Mouse (Mus musculus): ENCODE results near the gene Gpx7.
"Not testable (repeated sequence)": the region's sequence is repeated elsewhere in the genome, so short reads cannot be mapped to it uniquely, and the experiment has no call there.

Gene Gpx7

DNA sequence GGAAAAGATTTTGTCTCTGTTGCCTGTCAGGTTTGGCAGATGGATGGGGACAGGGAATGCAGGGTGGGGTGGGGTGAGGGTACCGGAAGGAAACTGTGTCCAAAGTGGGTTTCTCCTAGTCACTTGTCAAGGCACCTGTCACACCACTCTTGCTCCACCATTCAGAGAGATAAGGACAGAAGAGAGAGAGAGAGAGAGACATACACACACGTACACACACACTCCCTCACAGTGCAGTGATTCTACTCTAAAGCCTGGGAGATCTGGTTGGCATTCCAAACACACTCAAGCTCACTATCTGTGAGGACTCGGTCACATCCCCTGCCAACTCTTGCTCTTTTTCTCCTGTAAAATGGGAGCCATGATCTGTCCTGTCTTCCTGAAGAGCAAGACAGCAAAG is 34.6 kb downstream of the Gpx7 start:
- no peak for DNase-seq (ENCODE audit: low read depth, low spot score)
- H3K27me3 ChIP-seq (ENCODE audit: control insufficient read depth, insufficient read depth, low read length, poor library complexity, severe bottlenecking) = no peaks in the 10 kb centered on the region
- no peaks in the 10 kb centered on the region for H3K36me3 ChIP-seq (ENCODE audit: control insufficient read depth, insufficient read depth, low read length, poor library complexity, severe bottlenecking)

DNA sequence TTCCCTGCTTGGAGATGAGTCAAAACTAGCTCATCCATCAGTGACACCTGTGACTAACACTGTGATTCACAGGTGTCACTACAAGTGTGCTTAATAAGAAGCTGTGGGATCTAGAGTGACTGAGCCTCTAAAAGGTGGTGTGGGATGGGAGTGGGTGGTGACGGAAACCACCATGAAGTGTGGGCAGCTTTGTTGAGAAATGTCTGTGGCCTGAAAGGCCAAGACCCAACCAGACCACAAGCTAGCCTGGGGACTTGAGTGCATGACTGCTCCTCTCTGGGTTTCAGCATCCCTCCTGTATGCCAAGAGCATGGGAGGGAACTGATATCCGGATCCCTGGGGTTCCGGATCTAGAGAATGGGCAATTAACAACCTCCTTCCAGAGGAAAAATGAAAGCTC is 35.3 kb downstream of the Gpx7 start:
- Histone ChIP-seq H3K27me3 (ENCODE audit: control insufficient read depth, insufficient read depth, low read length, poor library complexity, severe bottlenecking) (no peaks in the 10 kb centered on the region), H3K36me3 (ENCODE audit: control insufficient read depth, insufficient read depth, low read length, poor library complexity, severe bottlenecking) (no peaks in the 10 kb centered on the region)
- DNase-seq (ENCODE audit: low read depth, low spot score) = no peak

DNA sequence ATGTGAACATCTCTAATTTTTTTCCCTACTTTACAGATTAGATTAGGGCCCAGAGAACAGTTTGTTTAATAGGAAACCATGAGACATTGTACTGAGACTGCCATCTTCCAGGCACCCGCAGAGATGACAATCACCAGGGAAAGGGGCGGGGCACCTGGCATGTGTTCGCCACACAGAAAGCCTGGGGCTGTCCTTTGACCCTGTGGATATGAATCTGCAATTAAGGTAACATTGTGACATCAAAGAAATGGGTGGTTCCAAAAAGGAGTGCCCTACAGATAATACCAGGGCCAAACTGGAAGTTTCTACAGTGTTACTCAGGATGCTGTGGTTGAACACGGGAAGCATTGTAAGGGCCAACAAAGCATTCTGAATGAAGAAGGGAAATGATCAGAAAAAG is 36.4 kb downstream of the Gpx7 start:
- DNase-seq (ENCODE audit: low read depth, low spot score) = no peak
- Histone ChIP-seq H3K36me3 (ENCODE audit: control insufficient read depth, insufficient read depth, low read length, poor library complexity, severe bottlenecking) (no peaks in the 10 kb centered on the region), H3K27me3 (ENCODE audit: control insufficient read depth, insufficient read depth, low read length, poor library complexity, severe bottlenecking) (no peaks in the 10 kb centered on the region)

DNA sequence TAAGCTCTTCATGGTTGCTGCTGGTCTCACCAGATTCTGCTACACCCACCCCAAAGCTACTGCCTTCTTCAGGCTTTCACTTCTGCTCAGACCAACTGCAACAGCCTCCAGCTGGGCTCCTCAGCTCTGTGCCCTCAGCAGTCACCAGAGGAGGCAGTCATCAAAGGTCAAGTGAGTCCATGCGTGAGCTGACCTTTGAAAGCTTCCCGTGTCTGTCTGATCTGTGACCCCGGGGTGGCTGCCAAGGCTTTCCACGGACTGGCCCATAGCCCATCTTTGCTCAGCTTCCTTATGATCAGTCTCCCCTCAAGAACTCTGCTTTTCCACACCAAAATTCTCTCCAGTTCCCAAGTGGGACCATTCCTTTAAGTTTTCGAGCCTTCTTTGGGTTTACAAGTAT is 37.5 kb downstream of the Gpx7 start:
- Histone ChIP-seq H3K36me3 (ENCODE audit: control insufficient read depth, insufficient read depth, low read length, poor library complexity, severe bottlenecking) (no peaks in the 10 kb centered on the region), H3K27me3 (ENCODE audit: control insufficient read depth, insufficient read depth, low read length, poor library complexity, severe bottlenecking) (no peaks in the 10 kb centered on the region)
- peak; percentile 39 for DNase-seq (ENCODE audit: low read depth, low spot score)

DNA sequence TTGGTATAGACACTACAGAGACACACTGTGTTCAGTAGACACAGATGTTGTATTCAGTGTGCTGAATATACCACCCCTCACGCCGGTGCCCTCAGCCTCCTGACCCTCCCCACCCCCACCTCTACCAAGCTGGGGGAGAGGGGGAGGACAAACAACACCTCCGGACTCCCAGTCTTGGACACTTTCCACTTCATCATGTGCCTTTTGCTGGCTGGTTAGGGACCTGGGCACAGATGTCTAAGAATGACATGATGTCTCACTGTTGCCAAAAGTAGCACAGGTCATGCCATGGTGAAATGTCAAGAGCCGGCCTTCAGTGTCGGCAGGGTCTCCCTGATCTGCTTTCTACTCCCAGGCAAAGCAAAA is 42.7 kb downstream of the Gpx7 start:
- no peak for DNase-seq (ENCODE audit: low read depth, low spot score)
- H3K36me3 ChIP-seq (ENCODE audit: control insufficient read depth, insufficient read depth, low read length, poor library complexity, severe bottlenecking) = no peaks in the 10 kb centered on the region
- no peaks in the 10 kb centered on the region for H3K27me3 ChIP-seq (ENCODE audit: control insufficient read depth, insufficient read depth, low read length, poor library complexity, severe bottlenecking)

DNA sequence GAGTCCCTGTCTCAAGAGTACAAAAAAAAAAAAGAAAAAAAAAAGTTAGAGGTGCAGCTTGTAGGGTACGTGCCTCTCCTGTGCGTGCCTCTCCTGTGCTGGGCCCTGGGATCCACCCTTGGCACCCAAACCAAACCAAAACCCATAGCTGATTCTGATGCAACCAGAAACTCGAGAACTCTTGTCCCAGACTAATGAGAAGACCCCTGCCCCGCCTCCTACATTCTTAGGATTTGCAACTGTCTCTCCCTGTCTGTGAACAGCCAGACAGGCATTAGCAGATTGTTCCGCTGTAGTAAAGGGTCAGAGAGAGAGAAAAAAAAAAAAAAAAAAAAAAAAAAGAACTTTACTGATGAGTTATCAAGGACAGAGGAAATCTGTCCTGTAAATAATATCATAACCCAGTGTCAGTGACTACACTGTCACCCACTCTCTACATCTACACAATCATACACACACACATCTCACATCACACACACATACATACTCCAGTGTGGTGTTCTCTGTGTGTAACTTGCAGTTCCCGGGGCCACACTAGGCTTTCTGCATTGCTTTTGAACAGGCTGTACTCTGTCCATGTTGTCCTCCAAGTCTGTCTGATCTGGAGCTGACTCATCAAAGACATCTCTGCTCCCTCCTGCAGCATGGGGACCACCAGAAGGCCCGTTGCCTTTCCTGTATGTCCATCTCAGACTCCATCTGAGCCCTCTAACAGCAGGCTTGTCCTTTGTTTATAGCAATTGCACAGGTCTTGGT is 43.2 kb downstream of the Gpx7 start:
- no peak for DNase-seq (ENCODE audit: low read depth, low spot score)
- H3K36me3 ChIP-seq (ENCODE audit: control insufficient read depth, insufficient read depth, low read length, poor library complexity, severe bottlenecking) = no peaks in the 10 kb centered on the region
- no peaks in the 10 kb centered on the region for H3K27me3 ChIP-seq (ENCODE audit: control insufficient read depth, insufficient read depth, low read length, poor library complexity, severe bottlenecking)

DNA sequence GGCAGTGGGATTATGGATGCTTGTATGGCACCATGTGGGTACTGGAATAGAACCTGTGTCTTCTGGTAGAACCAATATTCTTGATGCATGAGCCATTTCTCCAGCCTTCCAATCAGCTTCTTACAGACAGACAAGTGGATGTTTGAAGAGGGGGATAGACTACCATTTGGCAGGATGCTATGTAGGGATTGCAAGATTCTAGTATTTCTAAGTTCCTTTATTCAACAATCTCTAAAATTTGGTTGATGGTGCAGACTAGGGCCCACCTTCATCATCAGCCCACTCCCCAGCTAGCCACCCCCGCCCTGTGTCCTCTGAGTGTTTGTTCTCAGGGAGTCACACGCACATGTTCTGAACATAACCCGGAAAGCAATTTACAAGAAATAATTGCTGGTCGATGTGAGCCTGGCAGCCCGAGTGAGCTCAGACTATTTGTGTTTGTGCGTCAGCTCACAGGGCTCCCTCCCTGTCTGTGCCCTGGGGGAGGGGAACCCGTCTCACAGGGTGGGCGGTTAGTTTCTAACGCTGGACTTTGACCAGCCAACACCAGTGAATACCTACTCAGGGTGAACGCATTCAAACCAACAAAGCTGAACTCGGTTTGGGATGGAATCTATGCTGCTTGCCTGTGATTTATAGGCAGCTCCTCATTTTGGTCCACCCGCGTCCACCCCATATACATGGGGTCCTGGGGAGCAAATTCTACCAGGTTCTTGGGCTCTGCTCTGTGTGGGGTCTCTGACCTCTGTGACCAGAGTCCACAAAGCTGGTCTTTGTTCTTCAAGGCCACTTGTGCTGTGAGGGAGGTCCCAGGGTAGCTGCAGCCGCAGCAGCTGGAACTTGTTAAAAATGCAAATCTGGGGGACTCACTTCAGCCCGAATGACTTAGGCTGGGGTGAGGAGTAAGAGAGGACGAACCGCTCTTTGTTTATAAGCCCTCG is 44.2 kb downstream of the Gpx7 start:
- no peaks in the 10 kb centered on the region for H3K27me3 ChIP-seq (ENCODE audit: control insufficient read depth, insufficient read depth, low read length, poor library complexity, severe bottlenecking)

DNA sequence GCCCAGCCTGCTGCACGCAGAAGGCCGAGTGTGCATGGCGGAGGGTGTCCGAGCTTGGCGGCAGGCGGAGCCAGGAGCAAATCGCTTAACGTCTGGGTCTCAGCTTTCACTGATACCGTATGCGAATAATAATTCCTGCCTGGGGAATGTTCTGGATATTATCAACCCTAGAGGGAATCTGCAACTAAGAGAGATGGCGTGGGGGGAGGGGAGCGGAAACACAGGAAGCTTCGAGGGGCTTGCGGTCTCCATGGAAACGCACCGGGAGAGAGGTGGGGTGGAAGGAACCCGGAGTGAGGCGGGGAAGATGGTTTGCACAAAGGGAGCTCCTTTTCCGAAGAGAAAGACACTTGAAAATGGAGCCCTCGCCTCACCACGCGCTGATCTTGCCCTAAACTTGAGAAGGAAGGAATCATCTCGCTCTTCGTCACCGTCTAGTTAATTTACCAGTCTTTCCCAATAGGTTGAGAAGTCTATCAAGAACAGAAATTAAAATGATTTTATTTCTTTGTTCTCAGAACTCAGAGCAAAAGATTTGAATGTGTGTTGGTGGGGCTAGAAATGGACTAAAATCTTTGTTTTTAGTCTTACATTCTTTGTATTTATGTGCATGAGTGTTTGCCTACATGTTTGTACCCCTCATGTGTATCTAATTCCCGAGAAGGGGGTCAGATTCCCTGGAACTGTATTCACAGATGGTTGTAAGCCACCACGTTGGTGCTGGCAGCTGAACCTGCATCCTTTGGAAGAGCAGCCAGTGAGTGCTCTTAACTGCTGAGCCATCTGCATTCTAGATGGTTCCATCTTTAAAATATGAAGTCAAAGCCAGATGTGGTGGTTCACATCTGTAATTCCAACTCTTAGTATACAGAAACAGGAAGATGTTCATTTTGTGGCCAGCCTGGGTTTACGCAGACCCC is 46.4 kb downstream of the Gpx7 start:
- H3K36me3 ChIP-seq (ENCODE audit: control insufficient read depth, insufficient read depth, low read length, poor library complexity, severe bottlenecking) = no peaks in the 10 kb centered on the region
- no peak for DNase-seq (ENCODE audit: low read depth, low spot score)

More for the DNA sequence above, 44.2 kb downstream of the Gpx7 start:
- no peaks in the 10 kb centered on the region for H3K36me3 ChIP-seq (ENCODE audit: control insufficient read depth, insufficient read depth, low read length, poor library complexity, severe bottlenecking)
- DNase-seq (ENCODE audit: low read depth, low spot score) = no peak

DNA sequence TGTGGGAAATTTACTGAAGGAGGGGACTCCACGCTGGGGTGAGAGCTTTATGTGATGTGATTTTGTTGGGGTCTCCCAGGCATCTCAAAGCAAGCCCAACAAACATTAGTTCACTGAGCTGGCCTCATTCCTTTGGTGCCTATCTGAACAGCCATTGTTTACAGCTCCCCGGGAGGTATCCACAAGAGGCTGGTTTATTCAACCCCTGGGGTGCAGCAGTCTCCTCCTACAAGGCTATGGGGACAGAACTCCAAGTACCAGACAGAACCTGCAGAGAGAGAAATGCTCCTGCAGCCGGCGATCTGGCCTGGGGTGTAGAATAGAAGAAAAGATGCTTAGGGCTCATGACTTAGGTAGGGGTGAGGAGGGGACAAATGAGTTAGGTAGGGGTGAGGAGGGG is 48.3 kb downstream of the Gpx7 start:
- DNase-seq (ENCODE audit: low read depth, low spot score) = no peak
- no peaks in the 10 kb centered on the region for H3K36me3 ChIP-seq (ENCODE audit: control insufficient read depth, insufficient read depth, low read length, poor library complexity, severe bottlenecking)
- H3K27me3 ChIP-seq (ENCODE audit: control insufficient read depth, insufficient read depth, low read length, poor library complexity, severe bottlenecking) = no peaks in the 10 kb centered on the region

More for the DNA sequence above, 46.4 kb downstream of the Gpx7 start:
- no peaks in the 10 kb centered on the region for H3K27me3 ChIP-seq (ENCODE audit: control insufficient read depth, insufficient read depth, low read length, poor library complexity, severe bottlenecking)

DNA sequence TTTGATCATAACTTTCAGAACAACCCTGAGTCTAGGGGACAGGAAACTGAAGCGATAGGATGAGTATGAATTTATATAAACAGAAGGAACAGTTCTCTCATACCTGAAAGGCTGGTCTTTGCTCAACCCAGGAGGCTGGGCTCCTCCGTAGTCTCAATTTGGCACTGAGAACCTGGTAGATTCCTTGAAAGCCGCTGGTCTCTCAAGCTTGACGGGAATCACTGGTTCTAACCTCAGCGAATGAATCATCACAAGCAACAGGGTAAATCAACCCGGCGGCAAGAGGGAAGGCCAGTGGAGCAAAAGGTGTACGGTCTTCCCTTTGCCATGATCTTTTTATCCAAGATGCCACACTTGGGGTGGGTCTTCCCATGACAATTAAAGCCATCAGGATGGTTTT is 49.3 kb downstream of the Gpx7 start:
- no peak for DNase-seq (ENCODE audit: low read depth, low spot score)
- Histone ChIP-seq H3K36me3 (ENCODE audit: control insufficient read depth, insufficient read depth, low read length, poor library complexity, severe bottlenecking) (no peaks in the 10 kb centered on the region), H3K27me3 (ENCODE audit: control insufficient read depth, insufficient read depth, low read length, poor library complexity, severe bottlenecking) (no peaks in the 10 kb centered on the region)

DNA sequence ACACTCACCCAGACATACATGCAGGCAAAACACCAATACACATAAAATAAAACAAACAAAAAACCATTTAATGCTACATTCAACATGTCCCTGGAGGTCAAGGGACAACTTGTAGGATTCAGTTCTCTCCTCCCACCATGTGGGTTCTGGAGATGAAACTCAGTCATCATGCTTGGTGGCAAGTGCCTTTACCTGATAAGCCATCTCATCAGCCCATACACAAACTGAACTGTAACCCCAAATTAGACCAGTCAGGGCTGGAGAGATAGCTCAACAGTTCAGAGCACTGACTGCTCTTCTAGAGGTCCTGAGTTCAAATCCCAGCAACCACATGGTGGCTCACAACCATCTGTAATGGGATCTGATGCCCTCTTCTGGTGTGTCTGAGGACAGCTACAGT is 53.2 kb downstream of the Gpx7 start:
- not testable (repeated sequence) for DNase-seq (ENCODE audit: low read depth, low spot score); H3K36me3 ChIP-seq (ENCODE audit: control insufficient read depth, insufficient read depth, low read length, poor library complexity, severe bottlenecking); H3K27me3 ChIP-seq (ENCODE audit: control insufficient read depth, insufficient read depth, low read length, poor library complexity, severe bottlenecking)

DNA sequence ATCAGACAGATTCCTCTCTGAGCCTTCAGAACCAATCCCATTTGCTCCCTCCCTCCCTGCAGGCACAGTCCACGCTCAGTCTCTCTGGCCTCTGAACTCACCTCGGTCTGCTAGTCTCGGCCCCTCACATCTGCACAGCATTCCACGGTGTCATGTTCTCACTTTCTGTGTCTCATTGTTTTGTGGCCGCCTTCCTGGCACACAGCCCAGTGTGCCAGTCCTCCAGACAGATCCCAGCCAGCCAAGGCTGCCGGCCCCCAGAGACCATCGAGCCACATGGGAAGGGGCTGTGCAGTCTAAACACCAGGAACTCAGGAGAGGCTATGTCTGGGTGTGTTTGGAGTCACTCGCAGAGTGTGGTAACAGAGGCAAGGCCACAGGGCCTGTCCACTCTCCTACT is 55.9 kb downstream of the Gpx7 start:
- DNase-seq (ENCODE audit: low read depth, low spot score) = no peak
- no peaks in the 10 kb centered on the region for H3K36me3 ChIP-seq (ENCODE audit: control insufficient read depth, insufficient read depth, low read length, poor library complexity, severe bottlenecking)

More for the DNA sequence above, 55.9 kb downstream of the Gpx7 start:
- no peaks in the 10 kb centered on the region for H3K27me3 ChIP-seq (ENCODE audit: control insufficient read depth, insufficient read depth, low read length, poor library complexity, severe bottlenecking)

All from splenic B cell, adult 2 months (primary cell).